Mouse (Mus musculus): Measurements from ENCODE around the gene Babam2.

- TF ChIP-seq POLR2A (IDR thresholded peaks at IDR 0.05; ENCODE audit: insufficient read length, low read depth), result no peak
- TF ChIP-seq USF1 (IDR thresholded peaks at IDR 0.05; ENCODE audit: low read depth), result no peak
Measured at GRCm38 (mm10) chr5:32086526-32087090, 389.1 kb downstream of the Babam2 start.
